Mouse (Mus musculus) stomach, embryonic 14.5 days (tissue): ENCODE results near the gene Gdf10. TPM values are rescaled to one million over a fixed set of nuclear protein-coding genes. Genes with fewer than 3 reads are reported as not detected.

Experiments used
- ATAC-seq: fragments of 200-750 bp; cut with Nextera tagmentation; 2 replicates; pipeline ENCODE4 v1.8.0; 2017; ENCODE audit warnings: low read depth, moderate TSS enrichment; ENCODE audit not compliant: insufficient number of reproducible peaks, insufficient read depth, low FRiP score
- H3K27ac ChIP-seq: fragments of 300-500 bp; sonication (generic); 2 replicates; pipeline ENCODE4 v1.5.1; 2014; ENCODE audit warnings: mild to moderate bottlenecking, low read length, moderate library complexity, mixed read lengths
- H3K27me3 ChIP-seq: fragments of 300-500 bp; sonication (generic); 2 replicates; pipeline ENCODE4 v1.6.1; 2014; ENCODE audit warnings: low read length, control low read depth, mixed read lengths; ENCODE audit not compliant: control insufficient read depth, insufficient read depth
- H3K36me3 ChIP-seq: fragments of 300-500 bp; sonication (generic); 2 replicates; pipeline ENCODE4 v1.6.1; 2014; ENCODE audit warnings: mild to moderate bottlenecking, control low read depth, low read length, moderate library complexity, mixed read lengths; ENCODE audit not compliant: control insufficient read depth, insufficient read depth
- H3K4me1 ChIP-seq: fragments of 300-500 bp; sonication (generic); 2 replicates; pipeline ENCODE4 v1.6.1; 2014; ENCODE audit warnings: low read length, control low read depth, mixed read lengths; ENCODE audit not compliant: control insufficient read depth, insufficient read depth
- H3K4me2 ChIP-seq: fragments of 300-500 bp; sonication (generic); replicated peaks from 2 replicates; pipeline ENCODE4 v1.6.1; 2014; ENCODE audit warnings: low read depth, low read length, control low read depth
- H3K4me3 ChIP-seq: fragments of 300-500 bp; sonication (generic); 2 replicates; pipeline ENCODE4 v1.5.1; 2014; ENCODE audit warnings: low read depth, low read length, control low read depth
- H3K9ac ChIP-seq: fragments of 300-500 bp; sonication (generic); replicated peaks from 2 replicates; pipeline ENCODE4 v1.6.1; 2014; ENCODE audit warnings: low read depth, mild to moderate bottlenecking, control low read depth, low read length, moderate library complexity, mixed read lengths
- H3K9me3 ChIP-seq: fragments of 300-500 bp; sonication (generic); 2 replicates; pipeline ENCODE4 v1.6.1; 2016; ENCODE audit warnings: low read depth, low read length, control low read depth; ENCODE audit not compliant: control insufficient read depth
- WGBS: fragments of 180-500 bp; shearing (Covaris S2); extraction: QIAGEN DNeasy Blood & Tissue Kit; methylation state at CpG from one replicate; pipeline ENCODE4 v1.1.7; 2014; 5-methylcytosine and 5-hydroxymethylcytosine counted together
- polyA plus RNA-seq: library from polyadenylated mRNA; unstranded; fragments of >200 nt; fragmentation: Nextera tagmentation; extraction: Ambion mirVana; gene quantifications from 2 replicates; pipeline ENCODE4 v1.2.1, GENCODE M21; 2014

Gene Gdf10
- polyA plus RNA-seq, 1 experiment from 2014 or later, result 5.8 TPM

GRCm38 (mm10) chr14:33891507-33891906 lies 31.9 kb upstream of the Gdf10 start:
- WGBS, result 87% methylated on average over 3 of the region's 3 CpGs
- Histone ChIP-seq H3K36me3 (no peaks in the 10 kb centered on the region), H3K9me3 (no peaks in the 10 kb centered on the region), H3K27me3 (no peaks in the 10 kb centered on the region), H3K4me2 (no peak overlapping the region), H3K4me1 (no peaks in the 10 kb centered on the region), H3K9ac (no peak overlapping the region), H3K4me3 (no peak overlapping the region), H3K27ac (no peak overlapping the region)
- no peak for ATAC-seq

GRCm38 (mm10) chr14:33895777-33896176 lies 27.6 kb upstream of the Gdf10 start:
- no peak for ATAC-seq
- H3K9me3 ChIP-seq, result no peaks in the 10 kb centered on the region
- H3K9ac ChIP-seq, result no peak overlapping the region
- no peaks in the 10 kb centered on the region for H3K27me3 ChIP-seq
- no peaks in the 10 kb centered on the region for H3K36me3 ChIP-seq
- no peaks in the 10 kb centered on the region for H3K4me1 ChIP-seq
- no peak overlapping the region for H3K4me2 ChIP-seq
- no peak overlapping the region for H3K27ac ChIP-seq
- H3K4me3 ChIP-seq, result no peak overlapping the region
- 86% methylated on average over 5 of the region's 5 CpGs for WGBS

GRCm38 (mm10) chr14:33896628-33897300 lies 26.6 kb upstream of the Gdf10 start:
- ATAC-seq, result no peak
- WGBS, result 47% methylated on average over 9 of the region's 9 CpGs
- no peak overlapping the region for H3K27ac ChIP-seq

GRCm38 (mm10) chr14:33902783-33903182 lies 20.6 kb upstream of the Gdf10 start:
- H3K27me3 ChIP-seq, result no peaks in the 10 kb centered on the region
- H3K9me3 ChIP-seq, result no peaks in the 10 kb centered on the region
- H3K9ac ChIP-seq, result no peak overlapping the region
- WGBS, result 86% methylated on average over 4 of the region's 4 CpGs
- no peak overlapping the region for H3K4me2 ChIP-seq
- H3K4me3 ChIP-seq, result no peak overlapping the region
- H3K4me1 ChIP-seq, result no peaks in the 10 kb centered on the region
- ATAC-seq, result no peak
- no peaks in the 10 kb centered on the region for H3K36me3 ChIP-seq
- no peak overlapping the region for H3K27ac ChIP-seq

More at GRCm38 (mm10) chr14:33896628-33897300, 26.6 kb upstream of the Gdf10 start:
- H3K36me3 ChIP-seq, result no peaks in the 10 kb centered on the region
- H3K9me3 ChIP-seq, result no peaks in the 10 kb centered on the region
- H3K4me3 ChIP-seq, result no peak overlapping the region
- no peak overlapping the region for H3K9ac ChIP-seq
- H3K4me1 ChIP-seq, result no peaks in the 10 kb centered on the region
- no peaks in the 10 kb centered on the region for H3K27me3 ChIP-seq
- no peak overlapping the region for H3K4me2 ChIP-seq

- WGBS, result 88% methylated on average over 1 of the region's 1 CpGs
Measured at GRCm38 (mm10) chr14:33903199-33903598, 20.2 kb upstream of the Gdf10 start.

GRCm38 (mm10) chr14:33904851-33905250 lies 18.5 kb upstream of the Gdf10 start:
- Histone ChIP-seq H3K4me3 (no peak overlapping the region), H3K36me3 (no peaks in the 10 kb centered on the region), H3K27ac (no peak overlapping the region), H3K9ac (no peak overlapping the region), H3K27me3 (no peaks in the 10 kb centered on the region), H3K4me1 (no peaks in the 10 kb centered on the region), H3K9me3 (no peaks in the 10 kb centered on the region), H3K4me2 (no peak overlapping the region)
- ATAC-seq, result no peak

More at GRCm38 (mm10) chr14:33903199-33903598, 20.2 kb upstream of the Gdf10 start:
- H3K27me3 ChIP-seq, result no peaks in the 10 kb centered on the region
- H3K4me1 ChIP-seq, result no peaks in the 10 kb centered on the region
- no peaks in the 10 kb centered on the region for H3K36me3 ChIP-seq
- ATAC-seq, result no peak
- H3K4me3 ChIP-seq, result no peak overlapping the region
- no peak overlapping the region for H3K9ac ChIP-seq
- no peak overlapping the region for H3K27ac ChIP-seq
- H3K4me2 ChIP-seq, result no peak overlapping the region
- no peaks in the 10 kb centered on the region for H3K9me3 ChIP-seq

GRCm38 (mm10) chr14:33913727-33914126 lies 9.7 kb upstream of the Gdf10 start:
- H3K4me2 ChIP-seq, result no peak overlapping the region
- no peak overlapping the region for H3K27ac ChIP-seq
- no peak overlapping the region for H3K9ac ChIP-seq
- 34% methylated on average over 3 of the region's 3 CpGs for WGBS
- no peaks in the 10 kb centered on the region for H3K9me3 ChIP-seq
- no peak for ATAC-seq
- H3K36me3 ChIP-seq, result no peaks in the 10 kb centered on the region
- H3K4me1 ChIP-seq, result no peaks in the 10 kb centered on the region
- no peak overlapping the region for H3K4me3 ChIP-seq
- H3K27me3 ChIP-seq, result no peaks in the 10 kb centered on the region

- no peaks in the 10 kb centered on the region for H3K27me3 ChIP-seq
- ATAC-seq, result no peak
- no peak overlapping the region for H3K9ac ChIP-seq
- H3K4me3 ChIP-seq, result no peak overlapping the region
- H3K9me3 ChIP-seq, result no peaks in the 10 kb centered on the region
- no peak overlapping the region for H3K4me2 ChIP-seq
- no peak overlapping the region for H3K27ac ChIP-seq
- H3K4me1 ChIP-seq, result no peaks in the 10 kb centered on the region
- H3K36me3 ChIP-seq, result no peaks in the 10 kb centered on the region
- WGBS, result 90% methylated on average over 9 of the region's 9 CpGs
Measured at GRCm38 (mm10) chr14:33914206-33914605, 9.2 kb upstream of the Gdf10 start.
